In the genomic region with DNA sequence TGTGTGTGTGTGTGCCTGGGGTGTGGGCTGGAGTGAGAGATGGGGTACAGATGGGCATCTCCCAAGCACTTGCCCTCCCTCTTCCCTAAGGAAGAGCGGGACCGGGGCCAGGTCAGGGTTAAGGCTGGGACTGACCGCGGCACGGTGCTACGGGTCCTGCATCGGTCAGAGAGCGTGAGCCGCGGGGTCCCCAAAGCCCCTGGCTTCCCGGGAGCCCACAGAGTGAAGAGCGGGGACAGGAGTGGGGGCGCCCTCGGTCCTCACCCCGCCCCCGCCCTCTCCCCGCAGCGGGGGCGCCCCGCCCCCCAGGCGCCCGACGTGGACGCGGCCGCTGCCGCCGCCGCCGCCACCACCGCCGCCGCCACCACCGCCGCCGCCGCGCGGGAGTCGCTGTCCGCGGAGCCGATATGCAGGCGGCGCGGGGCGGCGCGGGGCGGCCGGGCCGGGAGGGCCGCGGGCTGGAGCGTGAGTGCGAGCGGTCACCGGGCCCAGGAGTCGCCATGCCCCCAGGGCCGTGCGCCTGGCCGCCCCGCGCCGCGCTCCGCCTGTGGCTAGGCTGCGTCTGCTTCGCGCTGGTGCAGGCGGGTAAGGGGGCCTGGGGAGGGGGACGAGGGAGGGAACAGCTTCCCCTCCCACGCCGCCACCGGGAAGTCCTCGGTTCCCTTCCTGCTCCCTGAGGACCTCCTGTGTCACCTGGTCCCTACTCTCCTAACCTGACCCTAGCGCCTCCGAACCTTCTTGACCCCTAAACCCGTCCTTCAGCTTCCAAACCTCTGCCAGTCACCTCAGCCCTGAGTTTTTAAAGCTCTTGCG, we compare ENCODE assay signal across 8 mouse cellular contexts. TPM values are rescaled to one million over a fixed set of nuclear protein-coding genes. Genes with fewer than 3 reads are reported as not detected.
A peak's percentile ranks its signal among the peaks of the same experiment; 100 is the strongest.
DNase-seq lines count a peak whose midpoint lies in the region; ATAC-seq and TF ChIP-seq lines count a peak whose summit lies in the region.

TSS of gene Fndc5 (plus strand) at position 421 of the 813 bp plus-strand sequence.

- peak in 1 of 2 experiments; percentile 30 for DNase-seq in left cerebral cortex, adult 2 months (ENCODE audit: extremely low spot score in 1 of 2, low spot score in 2 of 2)
- no peak for DNase-seq in left cerebral cortex, adult 11 months (ENCODE audit: low spot score)
- peak; percentile 76 for DNase-seq in cerebellum, adult 9-11 months
- DNase-seq in heart, adult 18-20 months = peak in 1 of 2 experiments; percentile 34
- DNase-seq in kidney, postnatal 14 days = peak; percentile 30
- DNase-seq in midbrain, embryonic 14.5 days = peak; percentile 65
- DNase-seq in natural killer cell, adult 2 months (ENCODE audit: low spot score in 2 of 2) = no peak
- no peak for DNase-seq in ovary, postnatal 14 days (ENCODE audit: low spot score)

- peaks cover 26% of the 10 kb centered on the region for H3K27me3 ChIP-seq in midbrain, embryonic 14.5 days (ENCODE audit: control insufficient read depth, insufficient read depth, low read length)

- no peak for TF ChIP-seq CTCF in left cerebral cortex, adult 2 months (IDR thresholded peaks at IDR 0.05)

- intact Hi-C loops in left cerebral cortex, adult 2 months (cut with DNase I) = loop anchor here (10.0 kb wide), 1 partner anchor 318 kb away; no protein-coding TSS in a partner anchor

- 2% methylated on average over 49 of the region's 80 CpGs for WGBS in midbrain, embryonic 14.5 days

- peak; percentile 43; the same call in 1 of the 2 replicates for ATAC-seq in midbrain, embryonic 14.5 days (ENCODE audit: low FRiP score, low TSS enrichment)

- peaks cover 13% of the 10 kb centered on the region for H3K4me1 ChIP-seq in midbrain, embryonic 14.5 days (ENCODE audit: control insufficient read depth, insufficient read depth, low read length)

- no peaks in the 10 kb centered on the region for H3K36me3 ChIP-seq in midbrain, embryonic 14.5 days (ENCODE audit: control insufficient read depth, insufficient read depth, low read length)

- peak within 1 kb of the TSS; percentile 83 for H3K9ac ChIP-seq in midbrain, embryonic 14.5 days (replicated peaks; ENCODE audit: low read length)

- no peaks in the 10 kb centered on the region for H3K9me3 ChIP-seq in midbrain, embryonic 14.5 days (ENCODE audit: control insufficient read depth, low read length)

- H3K27ac ChIP-seq in left cerebral cortex, adult 2 months = peak within 1 kb of the TSS; percentile 94
- no peak within 1 kb of the TSS for H3K27ac ChIP-seq in midbrain, embryonic 14.5 days (replicated peaks; ENCODE audit: low read depth, low read length)

- H3K4me2 ChIP-seq in midbrain, embryonic 14.5 days (ENCODE audit: low read length) = peak within 1 kb of the TSS; percentile 97

- H3K4me3 ChIP-seq in left cerebral cortex, adult 2 months = peak within 1 kb of the TSS; percentile 61
- peak within 1 kb of the TSS; percentile 47 for H3K4me3 ChIP-seq in midbrain, embryonic 14.5 days (replicated peaks; ENCODE audit: low read depth, low read length)

RNA-seq across cellular contexts. Expression of gene Fndc5, which starts in this region (rescaled TPM):
- 10 to 100 TPM; 54.0 to 58.1 TPM for total RNA-seq in left cerebral cortex, adult 2 months (2021)
- 100 to 1,000 TPM; 312 to 343 TPM for total RNA-seq in heart, adult 18-20 months (2021)
- 5.6 and 8.0 TPM in 2 replicates for polyA plus RNA-seq in midbrain, embryonic 14.5 days (2014; fragmentation: Nextera tagmentation; extraction: Ambion mirVana)

Comparison
In these comparisons a context has a peak if more than half of its experiments do, and no peak if none do; other contexts are left out.
1. RNA of gene Fndc5 (total RNA-seq): 312 to 343 TPM in heart, adult 18-20 months; 54.0 to 58.1 TPM in left cerebral cortex, adult 2 months; every median in the first group is over 4 times any median in the second.
2. DNase-seq: peak in cerebellum, adult 9-11 months (single experiment), kidney, postnatal 14 days (single experiment) and midbrain, embryonic 14.5 days (single experiment); none in left cerebral cortex, adult 11 months (single experiment), natural killer cell, adult 2 months (0 of 2) and ovary, postnatal 14 days (single experiment).